Mouse (Mus musculus): Measurements from ENCODE around the gene Gnb1.

DNA sequence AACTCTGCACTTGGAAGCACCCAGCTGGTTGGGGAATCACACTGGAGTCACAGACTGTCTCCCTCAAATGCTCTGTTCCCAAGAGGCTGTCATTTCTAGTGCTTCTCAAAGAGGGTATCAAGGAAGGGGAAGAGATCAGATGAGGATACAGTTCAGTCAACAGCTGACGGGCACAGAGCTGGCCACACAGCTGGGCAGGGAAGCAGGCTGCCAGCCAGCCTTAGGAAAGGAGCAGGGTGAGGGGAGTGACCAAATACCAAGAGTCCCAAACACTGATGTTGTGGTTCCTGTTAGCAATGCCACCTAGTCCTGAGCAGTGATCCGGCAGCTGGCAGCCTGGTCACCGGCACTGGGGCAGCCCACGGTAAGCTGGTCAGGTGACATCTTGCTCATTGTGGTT lies 27.1 kb upstream of the Gnb1 start:
- TF ChIP-seq CTCF (IDR thresholded peaks at IDR 0.05; ENCODE audit: borderline replicate concordance, insufficient read depth, low read depth, low read length): no peak
- TF ChIP-seq POLR2A (IDR thresholded peaks at IDR 0.05; ENCODE audit: borderline replicate concordance, insufficient read depth, low read length): no peak

Measured in cerebellum, adult 2 months (tissue).